Mouse (Mus musculus) left cerebral cortex, postnatal 36 days (tissue): ENCODE measurements around the gene Usp17le. TPM values are rescaled to one million over a fixed set of nuclear protein-coding genes. Genes with fewer than 3 reads are reported as not detected.
"Not testable (repeated sequence)": the region's sequence is repeated elsewhere in the genome, so short reads cannot be mapped to it uniquely, and the experiment has no call there.

Source experiments
- DNase-seq, 2 experiments: peaks; one replicate each; pipeline ENCODE4 v3.0.0; 2021 to 2022; ENCODE audit warnings: low spot score in 2 of 2, mixed read lengths in 1 of 2
- intact Hi-C: fragments of 180-260 bp; cut with DNase I; formaldehyde crosslinking; loops from one replicate; pipeline ENCODE4 v1.15.1; 2025
- total RNA-seq, 2 experiments: library from RNA; stranded (reverse); gene quantifications; 2 replicates each; pipeline ENCODE4 v1.2.3; 2021

Usp17le gene
- total RNA-seq, result not detected

GRCm38 (mm10) chr7:104777370-104777769 lies at the start of gene Usp17le:
Gene Usp17le, minus strand, starts transcription at chr7:104777470.
- DNase-seq, intact Hi-C loops: not testable (repeated sequence)

DNA sequence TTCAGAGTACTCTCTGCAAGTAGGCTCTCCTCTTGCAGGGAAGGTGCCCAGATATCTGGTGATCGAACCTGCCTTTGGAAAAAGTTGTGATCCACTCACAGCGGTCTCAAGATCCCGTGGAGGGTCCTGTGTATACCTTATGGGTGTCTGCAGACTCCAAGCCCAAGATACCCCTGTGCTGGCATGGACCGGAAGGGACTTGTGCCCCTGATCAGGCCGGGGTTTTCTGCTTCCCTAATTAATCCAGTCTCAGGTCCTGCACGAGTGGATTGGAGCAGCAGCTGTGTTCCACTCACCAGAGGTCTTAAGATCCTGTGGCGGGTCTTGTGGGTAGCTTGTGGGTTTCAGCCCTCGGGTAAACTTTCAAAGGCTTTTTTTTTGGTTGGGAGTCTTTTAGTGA lies 33.1 kb upstream of the Usp17le start:
- intact Hi-C loops, DNase-seq: not testable (repeated sequence)

DNA sequence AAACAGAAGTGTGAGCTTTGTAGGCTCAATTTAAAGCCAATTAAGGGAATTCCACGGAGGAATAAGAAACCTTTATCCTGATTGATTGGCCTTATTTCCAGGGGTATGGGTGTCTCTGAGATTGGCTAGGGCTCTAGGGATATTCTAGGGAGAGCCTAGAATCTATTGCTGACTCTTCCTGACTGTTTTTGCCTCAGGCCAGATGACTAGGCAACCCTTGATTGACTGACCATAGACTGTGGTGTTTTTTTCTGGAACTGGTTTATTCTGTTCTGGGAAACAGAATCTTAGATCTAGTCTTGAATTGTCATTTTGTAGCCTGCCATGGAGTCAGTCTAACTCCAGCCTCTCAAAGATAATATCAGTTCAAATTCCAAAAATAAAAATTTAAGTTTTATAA lies 13.5 kb upstream of the Usp17le start:
- no peak for DNase-seq
- intact Hi-C loops, result no loop called here

Other genes with a start within 250 kb of the Usp17le start
- gene Olfr651, start 227.3 kb downstream of the Usp17le start, total RNA-seq, result not detected
- gene Olfr652, start 216.6 kb downstream of the Usp17le start, total RNA-seq, result not detected
- not detected for gene Olfr653, start 200.2 kb downstream of the Usp17le start, total RNA-seq
- gene Olfr654, start 190.4 kb downstream of the Usp17le start, total RNA-seq, result not detected
- gene Olfr655, start 175.7 kb downstream of the Usp17le start, total RNA-seq, result not detected
- gene Olfr656, start 163.5 kb downstream of the Usp17le start, total RNA-seq, result not detected
- gene Olfr657, start 152.7 kb downstream of the Usp17le start, total RNA-seq, result not detected
- gene Olfr658, start 130.2 kb downstream of the Usp17le start, total RNA-seq, result not detected
- gene Olfr659, start 110.7 kb downstream of the Usp17le start, total RNA-seq, result not detected
- not detected for gene Olfr661, start 91.0 kb downstream of the Usp17le start, total RNA-seq
- not detected for gene Usp17lb, start 65.1 kb upstream of the Usp17le start, total RNA-seq
- gene Usp17la, start 79.5 kb upstream of the Usp17le start, total RNA-seq, result not detected
- not detected for gene Olfr665, start 100.6 kb upstream of the Usp17le start, total RNA-seq
- gene Olfr666, start 118.5 kb upstream of the Usp17le start, total RNA-seq, result not detected
- gene Olfr667, start 144.0 kb upstream of the Usp17le start, total RNA-seq, result not detected
- not detected for gene Olfr668, start 150.6 kb upstream of the Usp17le start, total RNA-seq
- gene Olfr669, start 156.8 kb upstream of the Usp17le start, total RNA-seq, result not detected
- gene Olfr670, start 185.2 kb upstream of the Usp17le start, total RNA-seq, result not detected
- not detected for gene Olfr671, start 201.7 kb upstream of the Usp17le start, total RNA-seq
- not detected for gene Olfr672, start 224.6 kb upstream of the Usp17le start, total RNA-seq